Mouse (Mus musculus) kidney, postnatal 0 days (tissue): Measurements from ENCODE around the gene Aipl1. TPM values are rescaled to one million over a fixed set of nuclear protein-coding genes. Genes with fewer than 3 reads are reported as not detected.
A peak's percentile ranks its signal among the peaks of the same experiment; 100 is the strongest.

Experiments used
- ATAC-seq: fragments of 200-750 bp; cut with Nextera tagmentation; replicated peaks from 2 replicates; pipeline ENCODE4 v1.8.0; 2017; ENCODE audit warnings: low read depth, moderate number of reproducible peaks, moderate TSS enrichment, moderate library complexity; ENCODE audit not compliant: low FRiP score
- DNase-seq: peaks from one replicate; pipeline ENCODE4 v3.0.0-alpha.2; 2016; ENCODE audit warnings: low spot score
- H3K27ac ChIP-seq: fragments of 300-500 bp; sonication (generic); 2 replicates; pipeline ENCODE4 v1.5.1; 2014; ENCODE audit warnings: mild to moderate bottlenecking
- H3K27me3 ChIP-seq: fragments of 300-500 bp; sonication (generic); 2 replicates; pipeline ENCODE4 v1.6.1; 2014; ENCODE audit warnings: low read length, mixed read lengths; ENCODE audit not compliant: insufficient read depth
- H3K36me3 ChIP-seq: fragments of 300-500 bp; sonication (generic); 2 replicates; pipeline ENCODE4 v1.6.1; 2014; ENCODE audit warnings: low read length, mixed read lengths; ENCODE audit not compliant: insufficient read depth
- H3K4me1 ChIP-seq: fragments of 300-500 bp; sonication (generic); replicated peaks from 2 replicates; pipeline ENCODE4 v1.6.1; 2014; ENCODE audit warnings: antibody characterized with exemption, low read length, mixed read lengths; ENCODE audit not compliant: insufficient read depth
- H3K4me2 ChIP-seq: fragments of 300-500 bp; sonication (generic); 2 replicates; pipeline ENCODE4 v1.6.1; 2014; ENCODE audit warnings: mild to moderate bottlenecking, low read length, moderate library complexity, mixed read lengths
- H3K4me3 ChIP-seq: fragments of 300-500 bp; sonication (generic); replicated peaks from 2 replicates; pipeline ENCODE4 v1.5.1; 2014; ENCODE audit warnings: low read depth, low read length
- H3K9ac ChIP-seq: fragments of 300-500 bp; sonication (generic); 2 replicates; pipeline ENCODE4 v1.6.1; 2014; ENCODE audit warnings: low read depth, low read length
- H3K9me3 ChIP-seq: fragments of 300-500 bp; sonication (generic); replicated peaks from 2 replicates; pipeline ENCODE4 v1.6.1; 2016; ENCODE audit warnings: low read length, inconsistent platforms, mixed read lengths
- CTCF ChIP-seq: IDR thresholded peaks from 2 replicates; pipeline ENCODE4 v1.5.1; 2016; ENCODE audit warnings: antibody characterized with exemption, low read depth, mild to moderate bottlenecking, moderate library complexity
- WGBS: fragments of 180-500 bp; shearing (Covaris S2); extraction: QIAGEN DNeasy Blood & Tissue Kit; methylation state at CpG from one replicate; pipeline ENCODE4 v1.1.7; 2014; 5-methylcytosine and 5-hydroxymethylcytosine counted together
- polyA plus RNA-seq: library from polyadenylated mRNA; unstranded; fragments of >200 nt; fragmentation: Nextera tagmentation; extraction: Ambion mirVana; gene quantifications from 2 replicates; pipeline ENCODE4 v1.2.1, GENCODE M21; 2015

Aipl1 gene
- polyA plus RNA-seq, 1 experiment from 2014 or later: 0.41 TPM

DNA sequence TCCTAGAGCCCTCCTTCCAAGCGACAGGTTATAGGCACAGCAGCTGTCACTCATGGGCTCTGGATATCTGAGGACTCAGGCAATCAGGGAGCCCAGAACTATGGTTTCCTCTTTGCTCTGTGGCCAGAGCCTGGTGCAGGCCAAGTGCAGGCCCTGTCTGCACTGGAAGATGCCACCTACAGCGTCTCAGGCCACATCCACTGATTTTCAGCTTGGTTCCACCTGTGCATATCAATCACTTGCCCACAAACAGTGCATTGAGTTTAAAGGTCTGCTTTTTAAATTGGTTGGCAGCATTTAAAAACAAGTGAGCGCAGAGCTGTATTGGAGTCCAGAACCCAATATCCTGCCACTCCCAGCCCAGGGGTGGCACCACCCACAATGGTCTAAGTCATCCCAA is 4.7 kb downstream of the Aipl1 start:
- DNase-seq (no peak), ATAC-seq (no peak)
- Histone ChIP-seq H3K27ac (no peak overlapping the region), H3K4me2 (no peak overlapping the region), H3K4me1 (no peaks in the 10 kb centered on the region), H3K36me3 (no peaks in the 10 kb centered on the region), H3K9ac (no peak overlapping the region), H3K9me3 (no peaks in the 10 kb centered on the region), H3K27me3 (no peaks in the 10 kb centered on the region), H3K4me3 (no peak overlapping the region)
- 84% methylated on average over 3 of the region's 3 CpGs for WGBS
- no peak for TF ChIP-seq CTCF

DNA sequence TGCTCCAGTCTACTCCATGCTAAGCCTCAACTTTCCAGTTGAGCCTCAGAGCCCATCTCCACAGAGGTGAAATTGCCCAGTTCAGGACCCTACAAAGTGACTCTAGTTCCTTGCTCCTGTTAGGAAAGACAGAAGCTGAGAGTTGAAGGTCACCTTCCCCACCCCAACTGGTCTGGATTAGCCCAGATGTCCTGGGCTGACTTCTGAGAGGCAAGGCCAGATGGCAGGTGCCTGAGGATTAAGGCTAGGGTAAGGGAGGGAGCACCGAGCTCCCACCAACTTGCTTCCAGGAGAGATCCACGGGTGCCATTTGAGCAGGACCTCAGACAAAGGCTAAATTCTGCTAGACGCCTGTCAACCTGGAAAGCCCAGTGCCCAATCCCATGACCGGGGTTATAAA is 5.2 kb downstream of the Aipl1 start:
- ATAC-seq: no peak
- no peak for TF ChIP-seq CTCF
- Histone ChIP-seq H3K9ac (no peak overlapping the region), H3K4me3 (no peak overlapping the region), H3K4me2 (no peak overlapping the region), H3K9me3 (no peaks in the 10 kb centered on the region), H3K27me3 (no peaks in the 10 kb centered on the region), H3K4me1 (no peaks in the 10 kb centered on the region), H3K36me3 (no peaks in the 10 kb centered on the region), H3K27ac (no peak overlapping the region)
- 78% methylated on average over 4 of the region's 4 CpGs for WGBS
- DNase-seq: no peak

DNA sequence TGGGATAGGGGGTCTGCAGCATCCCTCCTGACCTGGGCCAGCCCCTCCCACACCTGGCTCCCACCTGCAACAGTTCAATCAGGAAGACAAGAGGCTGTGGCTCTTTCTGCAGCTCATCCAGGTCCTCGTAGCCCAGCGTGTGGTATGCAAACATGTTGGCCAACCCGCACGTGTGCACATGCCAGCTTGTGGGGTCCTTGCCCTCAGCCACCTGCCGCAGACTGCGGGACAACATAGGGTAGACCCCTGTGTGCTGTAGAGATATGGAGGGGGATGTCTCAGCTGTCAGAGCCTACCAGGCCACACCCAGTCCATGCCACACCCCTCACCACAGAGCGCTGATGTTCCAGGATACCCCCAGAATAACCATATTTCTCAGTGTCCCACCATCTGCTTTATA is 6.0 kb downstream of the Aipl1 start:
- 92% methylated on average over 7 of the region's 7 CpGs for WGBS
- H3K27ac ChIP-seq: no peak overlapping the region

DNA sequence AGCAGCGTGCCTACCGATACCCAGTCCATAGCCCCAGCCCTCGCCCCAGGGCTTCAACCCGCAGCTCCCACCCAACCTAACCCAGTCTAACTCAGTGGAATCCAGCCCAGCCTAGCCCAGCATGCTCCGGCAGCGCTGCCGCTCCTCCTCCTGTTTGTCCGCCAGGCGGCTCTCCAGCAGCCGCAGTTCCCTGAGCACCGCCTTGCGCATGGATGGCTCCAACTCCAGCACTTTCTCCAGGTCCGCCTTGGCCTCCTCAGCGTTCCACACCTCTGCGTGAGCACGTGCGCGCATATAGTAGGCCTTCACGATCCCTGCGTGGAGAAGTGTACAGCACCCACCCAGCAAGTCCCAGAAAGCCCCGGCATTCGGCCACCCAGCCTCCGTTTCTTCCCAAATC is 8.2 kb downstream of the Aipl1 start:
- Histone ChIP-seq H3K36me3 (no peaks in the 10 kb centered on the region), H3K4me2 (peak overlapping the region; percentile 27; the same call in 1 of the 2 replicates), H3K27ac (no peak overlapping the region), H3K9me3 (no peaks in the 10 kb centered on the region), H3K27me3 (no peaks in the 10 kb centered on the region), H3K4me1 (no peaks in the 10 kb centered on the region), H3K4me3 (0 out of 2 replicates have a peak overlapping the region, but pooled peaks have one; percentile 5), H3K9ac (no peak overlapping the region)
- peak; percentile 76 for TF ChIP-seq CTCF
- ATAC-seq: no peak
- DNase-seq: peak; percentile 68
- 18% methylated on average over 23 of the region's 23 CpGs for WGBS

More for the DNA sequence above, 6.0 kb downstream of the Aipl1 start:
- Histone ChIP-seq H3K36me3 (no peaks in the 10 kb centered on the region), H3K9me3 (no peaks in the 10 kb centered on the region), H3K4me1 (no peaks in the 10 kb centered on the region), H3K4me2 (no peak overlapping the region), H3K4me3 (no peak overlapping the region), H3K27me3 (no peaks in the 10 kb centered on the region), H3K9ac (no peak overlapping the region)
- no peak for ATAC-seq
- DNase-seq: no peak
- TF ChIP-seq CTCF: no peak

DNA sequence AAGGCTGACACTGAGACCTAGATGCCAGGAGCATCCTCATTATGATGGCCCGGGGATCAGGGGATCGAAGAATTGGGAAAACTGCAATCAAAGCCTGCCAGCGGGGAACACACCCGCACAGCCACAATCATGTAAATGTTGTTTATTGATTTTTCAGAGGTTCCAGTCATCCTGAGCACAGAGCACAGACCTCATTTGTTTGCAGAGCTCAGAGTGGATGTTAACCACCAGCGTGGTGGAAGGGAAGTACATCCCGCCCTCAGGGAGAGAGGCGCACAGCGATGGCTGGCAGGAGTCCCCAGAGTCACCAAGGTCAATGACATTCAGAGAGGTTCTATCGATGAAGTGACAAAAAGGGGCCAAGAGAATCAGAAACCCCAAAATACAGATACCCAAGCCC is 9.5 kb downstream of the Aipl1 start:
- 91% methylated on average over 9 of the region's 9 CpGs for WGBS
- H3K36me3 ChIP-seq: no peaks in the 10 kb centered on the region
- DNase-seq (no peak), ATAC-seq (no peak)
- H3K27me3 ChIP-seq: no peaks in the 10 kb centered on the region
- H3K27ac ChIP-seq: no peak overlapping the region
- TF ChIP-seq CTCF: no peak
- no peak overlapping the region for H3K4me2 ChIP-seq
- no peaks in the 10 kb centered on the region for H3K4me1 ChIP-seq
- H3K4me3 ChIP-seq: no peak overlapping the region
- no peak overlapping the region for H3K9ac ChIP-seq
- H3K9me3 ChIP-seq: no peaks in the 10 kb centered on the region

DNA sequence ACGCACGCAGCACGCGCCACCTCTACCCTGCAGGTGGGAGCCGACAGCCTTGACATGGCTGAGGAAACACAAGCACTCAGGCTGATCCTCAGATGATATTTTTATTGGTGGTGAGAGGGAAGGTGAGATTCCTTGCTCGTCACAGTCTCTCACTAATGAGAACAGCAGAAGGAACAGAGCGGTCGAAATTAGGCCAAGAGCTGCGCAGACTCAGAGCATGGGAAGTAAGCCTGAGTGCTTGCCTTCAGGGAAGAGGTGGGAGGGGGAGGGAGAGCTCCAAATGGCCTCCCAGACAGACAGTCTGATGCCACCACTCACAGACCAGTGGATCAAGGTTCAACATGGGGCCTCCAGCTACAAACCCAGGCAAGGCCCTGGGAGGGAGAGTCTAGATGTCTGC is 10.8 kb downstream of the Aipl1 start:
- no peak overlapping the region for H3K4me3 ChIP-seq
- H3K4me1 ChIP-seq: no peaks in the 10 kb centered on the region
- H3K36me3 ChIP-seq: no peaks in the 10 kb centered on the region
- 61% methylated on average over 9 of the region's 9 CpGs for WGBS
- DNase-seq: no peak
- H3K9ac ChIP-seq: no peak overlapping the region
- H3K27ac ChIP-seq: no peak overlapping the region
- no peaks in the 10 kb centered on the region for H3K27me3 ChIP-seq
- no peak for ATAC-seq
- no peak for TF ChIP-seq CTCF
- no peak overlapping the region for H3K4me2 ChIP-seq
- H3K9me3 ChIP-seq: no peaks in the 10 kb centered on the region

DNA sequence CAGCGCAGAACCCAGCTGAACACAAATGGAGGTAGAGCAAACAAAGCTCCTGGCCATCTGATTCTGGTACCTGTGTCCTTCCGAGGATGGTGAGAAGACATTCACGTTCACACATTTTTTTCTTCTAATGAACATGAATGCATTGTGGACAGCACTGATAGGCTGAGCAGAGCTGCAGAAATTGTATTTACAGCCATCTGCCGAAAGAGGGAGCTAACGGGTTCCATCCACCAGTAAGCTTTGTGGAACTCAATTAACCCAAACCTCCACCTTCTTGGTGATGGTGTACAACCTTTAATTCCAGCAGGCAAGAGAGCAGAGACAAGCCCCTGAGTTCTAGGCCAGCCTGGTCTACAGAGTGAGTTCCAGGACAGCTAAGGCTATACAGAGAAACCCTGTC is 11.5 kb downstream of the Aipl1 start:
- H3K4me3 ChIP-seq: no peak overlapping the region
- no peak overlapping the region for H3K9ac ChIP-seq
- ATAC-seq (no peak), DNase-seq (peak; percentile 65)
- no peaks in the 10 kb centered on the region for H3K36me3 ChIP-seq
- H3K9me3 ChIP-seq: no peaks in the 10 kb centered on the region
- no peak overlapping the region for H3K27ac ChIP-seq
- H3K4me1 ChIP-seq: no peaks in the 10 kb centered on the region
- H3K27me3 ChIP-seq: no peaks in the 10 kb centered on the region
- H3K4me2 ChIP-seq: no peak overlapping the region
- TF ChIP-seq CTCF: peak; percentile 65
- WGBS: 44% methylated on average over 5 of the region's 5 CpGs
